Mouse (Mus musculus) brain, embryonic 14.5 days (tissue): Measurements from ENCODE around the gene Ntmt1. TPM values are rescaled to one million over a fixed set of nuclear protein-coding genes. Genes with fewer than 3 reads are reported as not detected.
A peak's percentile ranks its signal among the peaks of the same experiment; 100 is the strongest.

Experiments used
- DNase-seq: peaks from one replicate; pipeline ENCODE4 v3.0.0-alpha.2; 2011; ENCODE audit warnings: low read depth
- CTCF ChIP-seq: fragments of 200-500 bp; IDR thresholded peaks from 2 replicates; pipeline ENCODE4 v1.5.1; 2012; ENCODE audit warnings: inconsistent platforms, mild to moderate bottlenecking, moderate library complexity, borderline replicate concordance; ENCODE audit not compliant: insufficient read depth, insufficient read length; ENCODE audit errors: extremely low read depth
- POLR2A ChIP-seq: fragments of 200-500 bp; IDR thresholded peaks from 2 replicates; pipeline ENCODE4 v1.6.1; 2012; ENCODE audit warnings: mild to moderate bottlenecking, inconsistent platforms, borderline replicate concordance; ENCODE audit not compliant: poor library complexity, insufficient read depth, insufficient read length, severe bottlenecking; ENCODE audit errors: extremely low read depth
- polyA plus RNA-seq: library from polyadenylated mRNA; depleted of rRNA; stranded (reverse); fragments of >200 nt; gene quantifications from 2 replicates; pipeline ENCODE4 v1.2.3, GENCODE M21; 2012

Ntmt1 gene
- polyA plus RNA-seq, 1 experiment, result 72.3 TPM

- DNase-seq, result no peak
- no peak for TF ChIP-seq CTCF
Measured at GRCm38 (mm10) chr2:30833644-30834043, 26.0 kb downstream of the Ntmt1 start.

DNA sequence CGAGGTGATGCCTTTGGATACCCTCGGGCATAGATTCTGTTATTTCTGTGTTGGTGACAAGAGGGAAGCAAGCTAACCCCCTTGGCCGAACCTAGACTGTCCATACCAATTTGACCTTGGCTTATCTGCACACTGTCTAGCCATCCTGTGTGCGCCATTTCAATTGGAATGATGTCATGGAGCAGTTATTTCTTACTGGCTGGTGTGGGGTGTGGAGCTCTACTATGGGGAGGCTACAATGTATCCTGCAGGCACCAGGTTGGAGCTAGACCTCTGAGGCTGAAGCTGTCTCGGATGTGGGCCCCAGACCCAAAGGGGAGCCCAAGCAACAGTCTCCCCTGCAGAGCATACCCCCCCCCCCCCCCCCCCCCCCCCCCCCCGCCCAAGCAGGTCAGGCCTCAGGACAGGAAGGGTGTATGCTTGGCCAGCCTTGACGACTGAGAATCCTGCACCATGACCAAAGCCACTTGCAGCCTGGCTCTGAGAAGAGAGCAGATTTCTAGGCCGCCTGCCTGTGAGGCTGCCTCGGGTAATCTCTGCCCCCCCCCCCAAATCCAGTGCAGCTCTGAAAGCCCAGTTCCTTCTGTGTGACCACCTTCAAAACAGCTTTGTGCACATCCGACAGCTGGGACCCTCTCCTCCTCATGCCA lies 26.9 kb downstream of the Ntmt1 start, which contains the start of gene Prrx2:
TSS of gene Prrx2 (plus strand) at position 600 of the 650 bp plus-strand sequence.
- no peak for TF ChIP-seq CTCF
- no peak for TF ChIP-seq POLR2A
- DNase-seq, result no peak

- TF ChIP-seq POLR2A (no peak), CTCF (no peak)
- DNase-seq, result peak; percentile 89
Measured at GRCm38 (mm10) chr2:30836238-30836990, 28.8 kb downstream of the Ntmt1 start.

DNA sequence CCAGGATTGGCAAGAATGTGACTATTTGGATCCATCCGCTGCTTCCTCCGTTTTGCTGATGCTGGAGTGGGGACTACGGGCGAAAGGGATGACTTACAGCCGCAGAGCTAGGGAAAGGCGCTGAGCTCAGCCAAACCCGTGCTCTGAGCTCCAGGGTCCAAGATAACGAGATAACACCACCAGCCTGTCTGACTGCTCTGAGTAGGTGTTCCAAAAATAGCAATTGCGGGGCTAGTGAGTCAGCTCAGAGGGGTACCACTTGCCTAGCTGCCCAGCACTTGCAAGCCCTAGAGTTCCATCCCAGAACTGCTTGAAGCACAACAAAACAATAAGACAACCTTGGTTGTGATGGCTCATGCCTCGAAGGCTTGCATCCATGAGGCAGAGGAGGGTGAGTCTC lies 35.0 kb downstream of the Ntmt1 start:
- DNase-seq, result no peak
- TF ChIP-seq CTCF (no peak), POLR2A (no peak)

DNA sequence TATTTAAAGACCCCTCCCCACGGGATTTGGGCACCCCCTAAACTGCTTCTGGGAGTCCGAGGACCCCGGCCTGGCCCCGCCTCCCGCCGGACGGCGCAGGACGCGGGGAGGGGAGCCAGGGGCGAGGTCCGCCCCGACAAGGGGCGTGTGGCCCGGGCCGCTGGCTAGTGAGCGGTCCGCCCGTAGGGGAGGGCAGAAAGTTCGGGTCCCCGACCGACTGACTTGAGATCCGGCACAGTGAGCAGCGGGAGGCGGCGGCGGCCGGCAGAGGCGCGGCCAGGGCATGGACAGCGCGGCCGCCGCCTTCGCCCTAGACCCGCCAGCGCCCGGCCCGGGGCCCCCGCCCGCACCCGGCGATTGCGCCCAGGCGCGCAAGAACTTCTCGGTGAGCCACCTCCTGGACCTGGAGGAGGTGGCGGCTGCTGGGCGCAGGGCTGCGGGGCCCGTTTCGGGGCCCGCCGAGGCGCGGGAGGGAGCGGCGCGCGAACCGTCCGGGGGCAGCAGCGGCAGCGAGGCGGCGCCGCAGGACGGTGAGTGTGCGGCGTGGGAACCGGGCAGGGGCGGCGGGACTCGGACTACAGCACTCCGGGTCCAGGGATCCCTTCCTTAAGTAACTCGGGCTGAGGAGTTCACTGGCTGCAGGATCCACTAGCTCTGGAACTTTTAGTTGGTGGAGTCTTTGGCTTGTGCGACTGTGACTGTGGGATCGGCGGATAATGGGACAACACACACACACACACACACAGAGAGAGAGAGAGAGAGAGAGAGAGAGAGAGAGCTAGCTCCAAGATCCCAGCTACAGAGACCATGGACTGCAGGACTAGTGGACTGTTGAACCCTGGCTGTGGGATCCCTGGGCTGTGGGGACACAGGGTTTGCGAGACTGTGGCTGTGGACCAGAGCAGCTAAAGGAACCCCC lies 37.8 kb downstream of the Ntmt1 start:
- no peak for TF ChIP-seq POLR2A
- no peak for TF ChIP-seq CTCF
- DNase-seq, result peak; percentile 24

GRCm38 (mm10) chr2:30846236-30846635 lies 38.6 kb downstream of the Ntmt1 start:
- DNase-seq, result no peak
- TF ChIP-seq POLR2A (no peak), CTCF (no peak)

- no peak for DNase-seq
Measured at GRCm38 (mm10) chr2:30846723-30847122, 39.1 kb downstream of the Ntmt1 start.

GRCm38 (mm10) chr2:30848184-30848583 lies 40.6 kb downstream of the Ntmt1 start:
- DNase-seq, result no peak
- no peak for TF ChIP-seq POLR2A
- no peak for TF ChIP-seq CTCF

More at GRCm38 (mm10) chr2:30846723-30847122, 39.1 kb downstream of the Ntmt1 start:
- TF ChIP-seq CTCF (no peak), POLR2A (no peak)

DNA sequence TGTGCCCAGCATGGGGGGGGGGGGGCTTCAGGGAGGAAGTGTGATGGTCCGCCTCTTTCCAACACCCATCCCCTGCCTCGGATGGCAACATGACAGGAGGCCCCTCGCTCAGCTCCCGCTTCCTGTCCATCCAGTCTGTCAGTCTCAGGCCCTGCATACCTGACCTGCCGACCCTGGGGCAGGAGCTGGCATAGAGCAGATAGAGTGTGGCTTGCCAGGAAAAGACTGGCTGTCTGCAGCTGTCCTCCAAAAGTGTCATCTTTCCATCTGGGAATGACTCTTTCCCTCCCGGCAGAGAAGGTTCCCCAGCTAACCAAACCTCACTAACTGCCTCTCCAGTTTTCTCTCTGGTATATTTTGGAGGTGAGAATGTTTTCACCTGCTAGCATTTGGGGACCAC lies 43.0 kb downstream of the Ntmt1 start:
- TF ChIP-seq CTCF, result no peak
- no peak for TF ChIP-seq POLR2A
- no peak for DNase-seq

DNA sequence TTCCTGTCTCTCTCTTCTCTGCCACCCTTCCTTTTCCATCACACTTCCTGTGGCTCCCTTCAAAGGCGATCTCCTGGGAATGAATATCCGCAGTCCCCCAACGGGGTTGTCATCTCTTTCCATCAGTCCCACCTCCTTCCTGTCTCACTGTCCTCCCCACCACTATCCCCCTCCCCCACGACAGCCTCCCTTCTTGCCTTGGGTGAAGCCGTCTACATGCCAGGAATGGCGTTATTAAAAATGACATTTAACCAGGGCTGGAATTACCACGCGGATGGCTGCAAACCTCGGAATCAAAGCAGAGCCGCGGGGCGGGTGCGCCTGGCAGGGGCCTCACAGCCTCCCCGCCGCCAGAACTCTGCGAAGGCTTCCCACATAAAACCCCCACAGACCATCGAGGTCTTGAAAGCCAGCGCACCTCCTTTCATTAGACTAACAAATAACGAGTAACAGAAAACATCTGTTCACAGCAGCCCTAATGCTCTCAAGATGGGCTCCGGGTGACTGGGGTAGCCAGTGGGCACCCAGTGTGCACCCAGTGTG lies 45.2 kb downstream of the Ntmt1 start:
- DNase-seq, result peak; percentile 26
- TF ChIP-seq CTCF (no peak), POLR2A (no peak)

- no peak for TF ChIP-seq CTCF
- no peak for TF ChIP-seq POLR2A
- DNase-seq, result peak; percentile 29
Measured at GRCm38 (mm10) chr2:30857076-30857475, 49.5 kb downstream of the Ntmt1 start.

- no peak for DNase-seq
- TF ChIP-seq POLR2A (no peak), CTCF (no peak)
Measured at GRCm38 (mm10) chr2:30859782-30860181, 52.2 kb downstream of the Ntmt1 start.
